Mouse (Mus musculus) CH12.LX (cell line): Measurements from ENCODE around the gene E130218I03Rik. TPM values are rescaled to one million over a fixed set of nuclear protein-coding genes. Genes with fewer than 3 reads are reported as not detected.

Experiments
- DNase-seq: peaks from one replicate; pipeline ENCODE4 v3.0.0-alpha.2; 2013; ENCODE audit errors: extremely low read depth
- H3K27ac ChIP-seq: 2 replicates; pipeline ENCODE4 v1.5.1; 2012; ENCODE audit warnings: low read depth, mild to moderate bottlenecking, control low read depth, moderate library complexity; ENCODE audit not compliant: insufficient read depth
- H3K27me3 ChIP-seq: replicated peaks from 2 replicates; pipeline ENCODE3; 2012; ENCODE audit warnings: inconsistent platforms
- H3K36me3 ChIP-seq, 2 experiments: replicated peaks in 1 of 2; 2 replicates each; pipeline versions ENCODE3 to v1.6.1; 2012; ENCODE audit warnings: inconsistent platforms in 1 of 2, low read length in 1 of 2, mild to moderate bottlenecking in 1 of 2, mixed read lengths in 1 of 2, moderate library complexity in 1 of 2; ENCODE audit not compliant: control insufficient read depth in 1 of 2, insufficient read depth in 1 of 2
- H3K4me1 ChIP-seq, 2 experiments: 2 replicates each; pipeline ENCODE4 v1.6.1; 2012; ENCODE audit warnings: inconsistent platforms in 1 of 2, moderate library complexity in 1 of 2; ENCODE audit not compliant: insufficient read depth in 2 of 2, control insufficient read depth in 1 of 2
- H3K4me2 ChIP-seq: 2 replicates; pipeline ENCODE4 v1.6.1; 2012; ENCODE audit warnings: low read depth, mild to moderate bottlenecking, control low read depth; ENCODE audit not compliant: poor library complexity, insufficient read depth, severe bottlenecking
- H3K4me3 ChIP-seq, 3 experiments: fragments of 150-350 bp in 1 of 3; sonication (generic) in 1 of 3; replicated peaks in 1 of 3; 2 replicates each; pipeline versions ENCODE3 to v1.5.1; 2011 to 2012; ENCODE audit warnings: low read depth in 2 of 3, low read length in 2 of 3, mild to moderate bottlenecking in 2 of 3, moderate library complexity in 2 of 3, control low read depth in 1 of 3, improper control_type of control experiment in 1 of 3, inconsistent platforms in 1 of 3, mixed read lengths in 1 of 3; ENCODE audit not compliant: poor library complexity in 1 of 3
- H3K79me2 ChIP-seq: replicated peaks from 2 replicates; pipeline ENCODE4 v1.6.1; 2012; ENCODE audit warnings: mild to moderate bottlenecking, moderate library complexity; ENCODE audit not compliant: control insufficient read depth, poor library complexity, insufficient read depth, severe bottlenecking; ENCODE audit errors: extremely low read depth
- H3K9ac ChIP-seq: 2 replicates; pipeline ENCODE4 v1.6.1; 2012; ENCODE audit warnings: low read depth, mild to moderate bottlenecking, control low read depth, moderate library complexity; ENCODE audit not compliant: insufficient read depth
- H3K9me3 ChIP-seq: replicated peaks from 2 replicates; pipeline ENCODE3; 2012; ENCODE audit warnings: low read length, inconsistent platforms, mixed read lengths
- ELF1 ChIP-seq: IDR thresholded peaks from 2 replicates; pipeline ENCODE4 v1.6.1; 2014; ENCODE audit warnings: low read depth, mild to moderate bottlenecking, inconsistent platforms, low read length, improper control_type of control experiment
- ETS1 ChIP-seq: conservative IDR thresholded peaks from 2 replicates; pipeline ENCODE4 v1.6.1; 2012; ENCODE audit warnings: low read depth, mild to moderate bottlenecking, inconsistent platforms, low read length, improper control_type of control experiment, moderate library complexity
- JUND ChIP-seq: conservative IDR thresholded peaks from 2 replicates; pipeline ENCODE4 v1.6.1; 2011; ENCODE audit warnings: low read depth, low read length, improper control_type of control experiment
- MAFK ChIP-seq: IDR thresholded peaks from 2 replicates; pipeline ENCODE4 v1.6.1; 2011; ENCODE audit warnings: low read length, improper control_type of control experiment; ENCODE audit not compliant: insufficient replicate concordance
- MAZ ChIP-seq: IDR thresholded peaks from 2 replicates; pipeline ENCODE4 v1.6.1; 2012; ENCODE audit warnings: low read depth, mild to moderate bottlenecking, inconsistent platforms, low read length, improper control_type of control experiment, moderate library complexity
- MEF2A ChIP-seq: IDR thresholded peaks from 2 replicates; pipeline ENCODE4 v1.6.1; 2014; ENCODE audit warnings: low read depth, mild to moderate bottlenecking, inconsistent platforms, low read length, improper control_type of control experiment, borderline replicate concordance
- MXI1 ChIP-seq: IDR thresholded peaks from 2 replicates; pipeline ENCODE4 v1.6.1; 2011; ENCODE audit warnings: mild to moderate bottlenecking, low read depth, low read length, improper control_type of control experiment
- MYC ChIP-seq: IDR thresholded peaks from 2 replicates; pipeline ENCODE4 v1.6.1; 2011; ENCODE audit warnings: low read depth, mild to moderate bottlenecking, improper control_type of control experiment, low read length
- NELFE ChIP-seq: IDR thresholded peaks from 2 replicates; pipeline ENCODE4 v1.6.1; 2011; ENCODE audit warnings: low read depth, low read length, improper control_type of control experiment
- NRF1 ChIP-seq: IDR thresholded peaks from 2 replicates; pipeline ENCODE4 v1.6.1; 2014; ENCODE audit warnings: low read depth, mild to moderate bottlenecking, inconsistent platforms, low read length, improper control_type of control experiment, moderate library complexity
- PAX5 ChIP-seq: IDR thresholded peaks from 2 replicates; pipeline ENCODE4 v1.6.1; 2012; ENCODE audit warnings: low read length, inconsistent platforms, mixed read lengths
- POLR2A ChIP-seq: IDR thresholded peaks from 2 replicates; pipeline ENCODE4 v1.6.1; 2011; ENCODE audit warnings: low read depth, mild to moderate bottlenecking, improper control_type of control experiment, low read length
- SIN3A ChIP-seq: IDR thresholded peaks from 2 replicates; pipeline ENCODE4 v1.6.1; 2012; ENCODE audit warnings: low read length, improper control_type of control experiment, inconsistent platforms
- USF2 ChIP-seq: conservative IDR thresholded peaks from 2 replicates; pipeline ENCODE4 v1.6.1; 2011; ENCODE audit warnings: low read depth, low read length, improper control_type of control experiment
- ZC3H11A ChIP-seq: IDR thresholded peaks from 2 replicates; pipeline ENCODE4 v1.6.1; 2012; ENCODE audit warnings: low read depth, mild to moderate bottlenecking, inconsistent platforms, low read length, improper control_type of control experiment
- ZKSCAN1 ChIP-seq: IDR thresholded peaks from 2 replicates; pipeline ENCODE4 v1.6.1; 2012; ENCODE audit warnings: low read depth, inconsistent platforms, low read length, improper control_type of control experiment, borderline replicate concordance
- ZMIZ1 ChIP-seq: IDR thresholded peaks from 2 replicates; pipeline ENCODE4 v1.6.1; 2012; ENCODE audit warnings: low read depth, mild to moderate bottlenecking, inconsistent platforms, low read length, improper control_type of control experiment
- dilution Hi-C: fragments of 300-500 bp; cut with MboI; formaldehyde crosslinking; loops from 2 replicates; pipeline ENCODE4 v1.14.3; 2020; ENCODE audit warnings: low sequenced_read_pairs; ENCODE audit not compliant: extremely low pct_unique_long_range_greater_than_20kb, extremely low pct_ligation_motif_present
- in situ Hi-C: fragments of 300-500 bp; cut with MboI; formaldehyde crosslinking; loops from 3 replicates; pipeline ENCODE4 v1.14.3; 2019; ENCODE audit warnings: low sequenced_read_pairs, low pct_ligation_motif_present, low pct_unique_long_range_greater_than_20kb, mixed read lengths
- polyA plus RNA-seq: library from polyadenylated mRNA; unstranded; fragments of >175 nt; gene quantifications from 2 replicates; pipeline ENCODE4 v1.2.1, GENCODE M21; 2012; ENCODE audit warnings: low read depth; ENCODE audit not compliant: insufficient read length
- total RNA-seq, 2 experiments: library from RNA; depleted of rRNA; stranded (reverse); fragments of 300-350 nt in 1 of 2; fragments of >200 nt in 1 of 2; gene quantifications; 2 replicates each; pipeline ENCODE4 v1.2.3; 2012 to 2014

The E130218I03Rik gene
- total and polyA plus RNA-seq, 3 experiments, result 1.6 to 2.9 TPM; not detected in 1

DNA sequence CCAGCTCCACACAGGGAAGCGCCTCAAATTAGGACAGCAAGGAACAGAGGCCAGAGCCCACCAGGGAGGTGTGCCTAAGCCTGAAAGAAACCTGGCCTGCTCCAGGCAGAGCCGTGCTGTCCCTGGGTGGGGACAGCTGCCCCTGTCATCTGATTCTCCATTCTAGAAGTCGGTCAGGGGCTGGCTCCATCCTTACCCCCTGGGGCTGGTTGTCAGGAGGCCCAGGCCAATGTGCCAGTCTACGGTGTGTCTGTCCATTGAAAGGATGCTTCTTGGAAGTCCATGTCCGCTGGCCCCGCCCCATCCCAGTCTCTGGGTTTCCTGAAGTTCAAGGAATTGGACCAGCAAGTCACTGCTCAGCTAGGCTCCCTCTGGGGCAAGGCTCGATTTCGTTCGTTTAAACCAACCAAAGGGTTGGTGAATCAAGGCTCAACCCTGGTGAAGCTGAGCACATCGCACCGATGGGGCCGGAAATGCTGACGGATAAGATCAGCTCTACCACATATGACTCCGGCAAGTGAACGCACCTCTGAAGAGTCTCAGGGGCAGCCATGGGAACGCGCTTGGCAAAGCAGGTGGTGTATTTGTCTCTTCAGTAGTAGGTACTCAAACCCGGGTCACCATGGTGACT lies 49.7 kb downstream of the E130218I03Rik start:
- Histone ChIP-seq H3K4me1 (peaks cover 0 to 8% of the 10 kb centered on the region in 2 experiments; a peak in 2 of 4 replicates), H3K4me2 (no peak overlapping the region), H3K27me3 (peaks cover 10% of the 10 kb centered on the region), H3K36me3 (no peaks in the 10 kb centered on the region), H3K79me2 (no peaks in the 10 kb centered on the region), H3K9ac (no peak overlapping the region), H3K9me3 (peaks cover 3% of the 10 kb centered on the region), H3K4me3 (no peak overlapping the region), H3K27ac (no peak overlapping the region)
- in situ Hi-C loops (no loop called here), dilution Hi-C loops (no loop called here)
- no peak for DNase-seq
- TF ChIP-seq NELFE (no peak), ELF1 (no peak), ZKSCAN1 (no peak)

DNA sequence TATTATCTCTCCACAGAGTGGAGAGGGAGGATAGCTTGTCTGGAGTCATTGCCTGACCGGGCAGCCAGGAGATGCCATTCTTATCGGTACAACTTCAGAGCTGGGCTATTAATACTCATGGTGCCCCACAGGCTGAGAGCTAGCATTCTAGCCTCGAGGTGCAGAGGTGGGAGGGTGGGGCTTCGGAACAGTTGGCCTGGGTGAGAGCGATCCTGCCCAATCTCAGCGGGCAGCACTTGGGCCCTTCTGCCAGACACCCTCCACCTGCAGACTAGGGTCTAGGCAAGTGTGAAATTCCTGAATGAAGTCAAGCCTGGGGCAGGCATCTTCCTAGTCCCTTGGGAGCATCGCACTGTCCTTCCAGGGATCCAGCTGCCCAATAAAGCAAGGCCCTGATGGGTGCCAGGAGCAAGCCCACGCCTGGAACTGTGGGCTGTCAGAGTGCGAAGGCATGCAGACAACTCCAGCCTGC lies 50.3 kb downstream of the E130218I03Rik start:
- TF ChIP-seq MAFK (no peak), MYC (no peak), NELFE (no peak), ZC3H11A (no peak), PAX5 (no peak), MAZ (no peak), MXI1 (no peak), ETS1 (no peak), MEF2A (no peak), NRF1 (no peak), JUND (no peak), ZMIZ1 (no peak), POLR2A (no peak), USF2 (no peak), SIN3A (no peak), ZKSCAN1 (no peak)
- Histone ChIP-seq H3K4me2 (no peak overlapping the region), H3K27me3 (peaks cover 10% of the 10 kb centered on the region), H3K9ac (no peak overlapping the region), H3K79me2 (no peaks in the 10 kb centered on the region), H3K4me1 (peaks cover 0 to 2% of the 10 kb centered on the region in 2 experiments; a peak in 2 of 4 replicates), H3K36me3 (no peaks in the 10 kb centered on the region), H3K4me3 (no peak overlapping the region), H3K27ac (no peak overlapping the region), H3K9me3 (peaks cover 3% of the 10 kb centered on the region)
- DNase-seq, result no peak
- dilution Hi-C loops, result no loop called here
- in situ Hi-C loops, result no loop called here

Other genes with a start within 250 kb of the E130218I03Rik start
- 26.0 and 29.4 TPM in 2 replicates for gene Dhdds, start 242.7 kb upstream of the E130218I03Rik start, total RNA-seq (2012; rRNA removed)
- 12.9 TPM in 2 replicates for gene Dhdds, start 242.7 kb upstream of the E130218I03Rik start, total RNA-seq (2014; rRNA removed)
- gene Dhdds, start 242.7 kb upstream of the E130218I03Rik start, polyA plus RNA-seq, result 33.1 and 34.5 TPM in 2 replicates
- gene Lin28a, start 224.8 kb upstream of the E130218I03Rik start, total RNA-seq (2012; rRNA removed), result 0.04 and 0.08 TPM in 2 replicates
- not detected in 2 replicates for gene Lin28a, start 224.8 kb upstream of the E130218I03Rik start, total RNA-seq (2014; rRNA removed)
- gene Lin28a, start 224.8 kb upstream of the E130218I03Rik start, polyA plus RNA-seq, result not detected in 2 replicates
- gene Zfp683, start 189.8 kb upstream of the E130218I03Rik start, total RNA-seq (2012; rRNA removed), result not detected in 2 replicates
- gene Zfp683, start 189.8 kb upstream of the E130218I03Rik start, total RNA-seq (2014; rRNA removed), result not detected in 2 replicates
- 0.16 TPM in 1 of 2 replicates, not detected in the other for gene Zfp683, start 189.8 kb upstream of the E130218I03Rik start, polyA plus RNA-seq
- 9.2 and 10.6 TPM in 2 replicates for gene Crybg2, start 182.8 kb upstream of the E130218I03Rik start, total RNA-seq (2012; rRNA removed)
- 3.0 and 3.6 TPM in 2 replicates for gene Crybg2, start 182.8 kb upstream of the E130218I03Rik start, total RNA-seq (2014; rRNA removed)
- gene Crybg2, start 182.8 kb upstream of the E130218I03Rik start, polyA plus RNA-seq, result 15.6 and 15.9 TPM in 2 replicates
- gene Cd52, start 148.6 kb upstream of the E130218I03Rik start, total RNA-seq (2012; rRNA removed), result 2,306 and 3,109 TPM in 2 replicates
- gene Cd52, start 148.6 kb upstream of the E130218I03Rik start, total RNA-seq (2014; rRNA removed), result 4,323 and 5,448 TPM in 2 replicates
- 1,849 and 1,886 TPM in 2 replicates for gene Cd52, start 148.6 kb upstream of the E130218I03Rik start, polyA plus RNA-seq
- 12.3 and 18.8 TPM in 2 replicates for gene Ubxn11, start 141.1 kb upstream of the E130218I03Rik start, total RNA-seq (2012; rRNA removed)
- 6.0 and 6.6 TPM in 2 replicates for gene Ubxn11, start 141.1 kb upstream of the E130218I03Rik start, total RNA-seq (2014; rRNA removed)
- gene Ubxn11, start 141.1 kb upstream of the E130218I03Rik start, polyA plus RNA-seq, result 35.9 and 38.8 TPM in 2 replicates
- 151 and 153 TPM in 2 replicates for gene Sh3bgrl3, start 114.9 kb upstream of the E130218I03Rik start, total RNA-seq (2012; rRNA removed)
- gene Sh3bgrl3, start 114.9 kb upstream of the E130218I03Rik start, total RNA-seq (2014; rRNA removed), result 104 and 128 TPM in 2 replicates
- 289 and 362 TPM in 2 replicates for gene Sh3bgrl3, start 114.9 kb upstream of the E130218I03Rik start, polyA plus RNA-seq
- gene Cep85, start 56.5 kb upstream of the E130218I03Rik start, total RNA-seq (2012; rRNA removed), result 24.4 and 24.9 TPM in 2 replicates
- gene Cep85, start 56.5 kb upstream of the E130218I03Rik start, total RNA-seq (2014; rRNA removed), result 29.4 and 32.8 TPM in 2 replicates
- 28.3 and 32.8 TPM in 2 replicates for gene Cep85, start 56.5 kb upstream of the E130218I03Rik start, polyA plus RNA-seq
- gene Gm7534, start 40.7 kb upstream of the E130218I03Rik start, total RNA-seq (2012; rRNA removed), result not detected in 2 replicates
- not detected in 2 replicates for gene Gm7534, start 40.7 kb upstream of the E130218I03Rik start, total RNA-seq (2014; rRNA removed)
- gene Gm7534, start 40.7 kb upstream of the E130218I03Rik start, polyA plus RNA-seq, result not detected in 2 replicates
- not detected in 2 replicates for gene Catsper4, start 16.3 kb upstream of the E130218I03Rik start, total RNA-seq (2012; rRNA removed)
- not detected in 2 replicates for gene Catsper4, start 16.3 kb upstream of the E130218I03Rik start, total RNA-seq (2014; rRNA removed)
- gene Catsper4, start 16.3 kb upstream of the E130218I03Rik start, polyA plus RNA-seq, result not detected in 2 replicates
- 0.08 and 0.13 TPM in 2 replicates for gene Cnksr1, start 5.3 kb upstream of the E130218I03Rik start, total RNA-seq (2012; rRNA removed)
- not detected in 2 replicates for gene Cnksr1, start 5.3 kb upstream of the E130218I03Rik start, total RNA-seq (2014; rRNA removed)
- 0.16 TPM in 1 of 2 replicates, not detected in the other for gene Cnksr1, start 5.3 kb upstream of the E130218I03Rik start, polyA plus RNA-seq
- gene Zfp593, start 1.9 kb downstream of the E130218I03Rik start, total RNA-seq (2012; rRNA removed), result 29.1 and 32.3 TPM in 2 replicates
- gene Zfp593, start 1.9 kb downstream of the E130218I03Rik start, total RNA-seq (2014; rRNA removed), result 31.2 and 34.7 TPM in 2 replicates
- 27.9 and 28.9 TPM in 2 replicates for gene Zfp593, start 1.9 kb downstream of the E130218I03Rik start, polyA plus RNA-seq
- not detected in 2 replicates for gene Gm30191, start 3.3 kb downstream of the E130218I03Rik start, total RNA-seq (2012; rRNA removed)
- not detected in 2 replicates for gene Gm30191, start 3.3 kb downstream of the E130218I03Rik start, total RNA-seq (2014; rRNA removed)
- not detected in 2 replicates for gene Gm30191, start 3.3 kb downstream of the E130218I03Rik start, polyA plus RNA-seq
- gene Grrp1, start 10.4 kb downstream of the E130218I03Rik start, total RNA-seq (2012; rRNA removed), result not detected in 2 replicates
- not detected in 2 replicates for gene Grrp1, start 10.4 kb downstream of the E130218I03Rik start, total RNA-seq (2014; rRNA removed)
- not detected in 2 replicates for gene Grrp1, start 10.4 kb downstream of the E130218I03Rik start, polyA plus RNA-seq
- gene Pdik1l, start 44.2 kb downstream of the E130218I03Rik start, total RNA-seq (2012; rRNA removed), result 14.6 and 16.1 TPM in 2 replicates
- gene Pdik1l, start 44.2 kb downstream of the E130218I03Rik start, total RNA-seq (2014; rRNA removed), result 13.7 and 14.8 TPM in 2 replicates
- 12.1 and 15.6 TPM in 2 replicates for gene Pdik1l, start 44.2 kb downstream of the E130218I03Rik start, polyA plus RNA-seq
- gene Trim63, start 71.5 kb downstream of the E130218I03Rik start, total RNA-seq (2012; rRNA removed), result 0.25 TPM in 1 of 2 replicates, not detected in the other
- gene Trim63, start 71.5 kb downstream of the E130218I03Rik start, total RNA-seq (2014; rRNA removed), result 0.16 TPM in 1 of 2 replicates, not detected in the other
- gene Trim63, start 71.5 kb downstream of the E130218I03Rik start, polyA plus RNA-seq, result 0.38 and 0.49 TPM in 2 replicates
- gene Slc30a2, start 99.5 kb downstream of the E130218I03Rik start, total RNA-seq (2012; rRNA removed), result 8.9 and 9.7 TPM in 2 replicates
- gene Slc30a2, start 99.5 kb downstream of the E130218I03Rik start, total RNA-seq (2014; rRNA removed), result 4.5 and 5.1 TPM in 2 replicates
- 22.4 and 23.6 TPM in 2 replicates for gene Slc30a2, start 99.5 kb downstream of the E130218I03Rik start, polyA plus RNA-seq
- 1.0 and 4.5 TPM in 2 replicates for gene Extl1, start 140.2 kb downstream of the E130218I03Rik start, total RNA-seq (2012; rRNA removed)
- gene Extl1, start 140.2 kb downstream of the E130218I03Rik start, total RNA-seq (2014; rRNA removed), result 0.36 and 0.54 TPM in 2 replicates
- 1.6 TPM in 2 replicates for gene Extl1, start 140.2 kb downstream of the E130218I03Rik start, polyA plus RNA-seq
- 10.5 and 10.7 TPM in 2 replicates for gene Pafah2, start 152.7 kb downstream of the E130218I03Rik start, total RNA-seq (2012; rRNA removed)
- gene Pafah2, start 152.7 kb downstream of the E130218I03Rik start, total RNA-seq (2014; rRNA removed), result 8.9 and 10.6 TPM in 2 replicates
- gene Pafah2, start 152.7 kb downstream of the E130218I03Rik start, polyA plus RNA-seq, result 9.1 and 10.4 TPM in 2 replicates
- 39.4 and 48.0 TPM in 2 replicates for gene Stmn1, start 224.7 kb downstream of the E130218I03Rik start, total RNA-seq (2012; rRNA removed)
- 31.2 and 33.6 TPM in 2 replicates for gene Stmn1, start 224.7 kb downstream of the E130218I03Rik start, total RNA-seq (2014; rRNA removed)
- 34.7 and 38.3 TPM in 2 replicates for gene Stmn1, start 224.7 kb downstream of the E130218I03Rik start, polyA plus RNA-seq